Mouse (Mus musculus) bone marrow macrophage, adult 2 months (primary cell): ENCODE measurements at regions not wholly inside any gene's neighbourhood (a gene's known extent, or its start where the extent isn't known, plus 50 kb on each side); places are given as distances from the start of the nearest gene placed in this dataset.

Source experiments
- H3K27ac ChIP-seq: 2 replicates; pipeline ENCODE4 v1.5.1; 2012; ENCODE audit warnings: low read depth, low read length; ENCODE audit not compliant: insufficient read depth
- H3K4me1 ChIP-seq: 2 replicates; pipeline ENCODE4 v1.6.1; 2012; ENCODE audit warnings: low read length; ENCODE audit not compliant: control insufficient read depth, insufficient read depth
- H3K4me3 ChIP-seq: 2 replicates; pipeline ENCODE4 v1.5.1; 2012; ENCODE audit warnings: mild to moderate bottlenecking, low read length, moderate library complexity; ENCODE audit not compliant: insufficient read depth
- CTCF ChIP-seq: IDR thresholded peaks from 2 replicates; pipeline ENCODE4 v1.5.1; 2012; ENCODE audit warnings: low read depth, mild to moderate bottlenecking, low read length, moderate library complexity
- POLR2A ChIP-seq: IDR thresholded peaks from 2 replicates; pipeline ENCODE4 v1.6.1; 2012; ENCODE audit warnings: mild to moderate bottlenecking, low read depth, low read length, borderline replicate concordance

DNA sequence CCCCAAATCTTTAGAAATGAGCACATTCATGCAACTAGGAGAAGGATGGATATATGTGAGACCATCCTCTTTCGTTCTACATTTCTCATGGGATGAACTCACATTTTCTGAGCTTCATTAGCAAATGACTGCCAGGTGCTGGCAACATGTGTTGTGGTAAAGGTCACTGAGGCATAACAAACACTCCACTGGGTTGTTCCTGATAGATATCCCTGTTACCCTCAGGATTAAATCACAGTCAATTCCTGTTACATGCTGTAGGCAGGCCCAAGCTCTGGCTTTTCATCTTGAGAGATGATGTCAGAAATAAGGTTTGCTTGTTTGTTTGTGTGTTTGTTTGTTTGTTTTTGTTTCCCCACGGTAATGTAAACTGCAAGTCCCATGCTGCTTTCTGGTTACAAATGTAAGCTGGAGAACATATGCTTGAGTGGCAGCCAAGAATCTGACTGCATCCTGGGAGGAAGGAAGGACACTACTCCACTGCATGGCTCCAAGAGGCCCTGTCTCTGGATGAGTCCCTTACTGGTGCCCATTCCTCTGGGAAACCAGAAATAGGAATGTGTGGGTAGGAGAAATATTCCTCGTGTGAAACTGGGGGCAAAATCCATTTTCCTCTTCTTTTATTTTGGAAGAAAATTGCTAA lies 176.4 kb downstream of the Cth start:
- Histone ChIP-seq H3K4me1 (peaks cover 46% of the 10 kb centered on the region), H3K4me3 (no peak overlapping the region)
- no peak for TF ChIP-seq POLR2A
- no peak for TF ChIP-seq CTCF

DNA sequence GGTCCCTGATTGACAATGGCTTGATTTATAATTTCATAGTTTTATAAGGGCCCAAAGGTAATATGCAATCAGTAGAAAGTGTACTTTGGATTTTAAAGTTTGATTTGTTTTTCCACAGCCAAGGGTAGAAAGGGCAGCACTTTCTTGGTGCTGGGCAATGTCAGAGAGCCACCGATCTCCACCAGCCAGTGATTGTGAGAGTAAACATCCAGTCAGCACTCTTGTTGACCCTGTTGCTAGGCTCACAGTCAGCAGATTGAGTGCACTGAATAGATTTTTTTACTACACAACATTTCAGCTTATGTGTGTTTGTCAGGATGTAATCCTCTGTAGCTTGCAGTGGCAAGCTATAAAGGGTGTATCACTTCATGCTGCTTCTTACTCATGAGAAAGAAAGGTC lies 176.3 kb downstream of the Ptger3 start:
- H3K27ac ChIP-seq = no peak overlapping the region
- no peak overlapping the region for H3K4me3 ChIP-seq
- H3K4me1 ChIP-seq = peaks cover 22% of the 10 kb centered on the region
- TF ChIP-seq CTCF (no peak), POLR2A (no peak)

More for the DNA sequence above, 176.4 kb downstream of the Cth start:
- H3K27ac ChIP-seq = no peak overlapping the region

DNA sequence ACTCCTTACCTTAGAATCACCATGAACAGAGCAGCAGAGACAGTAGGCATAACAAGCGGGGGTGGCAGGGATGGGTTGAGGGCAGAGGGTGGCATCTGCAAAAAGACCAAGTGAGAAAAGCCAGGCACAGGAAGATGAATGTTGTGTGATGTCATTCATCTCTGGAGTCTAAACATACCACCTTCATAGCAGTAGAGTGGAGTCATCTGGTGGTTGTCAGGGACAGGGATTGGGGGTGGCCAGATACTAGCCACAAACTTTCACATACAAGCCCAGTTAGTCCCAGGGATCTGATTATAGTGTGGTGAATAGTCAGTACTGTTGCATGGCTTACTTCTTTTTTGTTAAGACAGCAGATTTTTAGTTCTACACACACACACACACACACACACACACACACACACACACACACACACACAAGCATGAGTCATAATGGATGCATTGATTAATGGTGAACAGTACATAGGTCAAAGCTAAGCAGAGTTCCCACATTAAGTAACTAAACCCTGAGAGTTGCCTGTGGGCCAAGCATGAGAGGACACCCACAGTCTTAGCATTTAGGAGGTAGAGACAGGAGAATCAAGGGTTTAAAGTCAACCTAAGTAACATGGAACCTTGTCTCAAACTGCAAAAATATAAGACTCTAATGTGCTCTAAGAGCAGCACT lies 173.1 kb downstream of the Ptger3 start:
- no peak for TF ChIP-seq CTCF
- TF ChIP-seq POLR2A = no peak

DNA sequence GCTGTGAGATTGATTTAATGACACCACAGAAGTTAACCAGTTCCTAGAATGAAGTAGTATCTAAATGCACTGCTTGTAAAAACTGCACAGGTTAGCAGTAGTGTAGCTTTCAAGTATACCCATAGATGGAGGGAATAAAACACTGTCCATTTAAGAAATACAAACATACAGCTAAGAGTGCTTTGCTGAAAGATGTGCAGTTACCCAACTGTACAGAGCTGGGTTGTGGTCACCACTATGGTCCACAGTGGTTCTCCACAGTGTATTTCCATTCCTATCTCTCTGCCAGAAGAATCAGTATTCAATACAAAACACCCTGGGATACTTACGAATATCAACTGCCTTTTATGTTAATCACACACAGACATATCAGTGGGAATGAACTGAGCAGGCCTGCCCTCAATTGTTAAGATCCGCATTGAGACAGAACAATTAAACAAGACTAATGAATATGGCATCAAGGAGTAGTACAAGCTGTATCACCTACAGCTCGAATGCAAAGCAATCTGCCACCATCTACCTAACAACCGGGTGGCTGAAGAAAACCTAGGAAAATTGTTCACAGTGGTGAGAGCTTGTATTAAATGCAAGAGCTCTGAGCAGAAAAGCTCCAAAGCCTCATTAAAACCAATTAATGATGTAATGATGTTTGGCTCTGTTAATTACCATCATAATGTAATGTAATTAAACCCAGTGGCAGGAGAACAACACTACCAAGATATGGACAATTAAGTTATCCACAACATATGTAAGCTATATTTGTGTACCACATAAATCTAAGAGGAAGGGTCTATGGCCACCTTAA lies 165.6 kb downstream of the Ptger3 start:
- H3K4me3 ChIP-seq = no peak overlapping the region

More for the DNA sequence above, 173.1 kb downstream of the Ptger3 start:
- H3K4me3 ChIP-seq = no peak overlapping the region
- no peak overlapping the region for H3K27ac ChIP-seq
- H3K4me1 ChIP-seq = peaks cover 11% of the 10 kb centered on the region

DNA sequence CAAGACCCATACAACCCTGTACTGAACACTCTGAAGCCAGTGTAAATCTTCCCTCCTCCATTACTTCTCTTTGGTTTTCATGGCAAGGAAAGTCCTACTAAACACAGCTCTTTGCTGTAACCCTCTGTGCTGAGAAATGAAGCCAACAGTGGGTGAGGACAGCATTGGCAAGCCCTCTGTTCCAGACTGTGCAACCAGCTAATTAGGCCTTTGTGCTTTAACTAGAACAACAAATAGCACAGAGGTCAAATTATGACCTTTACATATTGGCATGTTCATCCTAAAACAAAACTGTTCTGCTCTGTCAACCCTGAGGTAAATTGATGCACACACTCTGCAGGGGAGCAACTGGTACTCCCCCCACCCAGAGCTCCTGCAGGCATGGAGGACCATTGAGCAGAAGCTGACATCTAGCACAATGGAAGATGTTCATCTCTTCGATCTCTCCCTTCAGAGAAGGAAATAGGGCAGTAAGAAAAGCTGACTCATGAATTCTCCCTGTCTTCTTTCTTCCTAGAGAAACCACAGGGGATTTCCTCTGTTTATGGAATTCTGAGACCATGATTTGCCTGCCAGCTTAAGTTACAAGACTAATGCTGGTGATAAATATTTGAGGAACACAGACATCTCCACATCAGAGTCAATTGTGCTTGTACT lies 163.1 kb downstream of the Ptger3 start:
- peaks cover 29% of the 10 kb centered on the region for H3K4me1 ChIP-seq
- H3K4me3 ChIP-seq = no peak overlapping the region
- peak overlapping the region; percentile 47 for H3K27ac ChIP-seq
- no peak for TF ChIP-seq POLR2A
- no peak for TF ChIP-seq CTCF

More for the DNA sequence above, 165.6 kb downstream of the Ptger3 start:
- H3K4me1 ChIP-seq = peaks cover 25% of the 10 kb centered on the region
- H3K27ac ChIP-seq = no peak overlapping the region
- TF ChIP-seq CTCF (no peak), POLR2A (no peak)

DNA sequence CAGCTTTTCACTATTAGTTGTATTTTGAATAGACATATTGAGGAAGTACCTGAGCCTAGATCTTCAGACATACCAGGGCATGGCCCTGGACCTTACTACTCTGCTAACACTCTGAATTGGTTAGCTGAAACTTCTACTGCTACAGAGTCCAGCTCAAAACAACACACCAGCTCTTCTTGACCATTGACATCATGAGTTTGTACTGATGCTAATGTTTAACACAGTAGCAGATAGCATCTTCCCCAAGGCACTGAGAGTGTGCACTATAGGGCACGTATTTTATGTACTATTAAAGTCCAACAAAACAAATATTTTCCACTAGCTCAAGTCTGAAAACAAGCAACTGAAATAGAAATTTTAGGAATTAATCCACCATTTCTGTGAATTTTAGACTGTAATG lies 157.8 kb downstream of the Ptger3 start:
- no peak overlapping the region for H3K27ac ChIP-seq
- TF ChIP-seq POLR2A (no peak), CTCF (no peak)

DNA sequence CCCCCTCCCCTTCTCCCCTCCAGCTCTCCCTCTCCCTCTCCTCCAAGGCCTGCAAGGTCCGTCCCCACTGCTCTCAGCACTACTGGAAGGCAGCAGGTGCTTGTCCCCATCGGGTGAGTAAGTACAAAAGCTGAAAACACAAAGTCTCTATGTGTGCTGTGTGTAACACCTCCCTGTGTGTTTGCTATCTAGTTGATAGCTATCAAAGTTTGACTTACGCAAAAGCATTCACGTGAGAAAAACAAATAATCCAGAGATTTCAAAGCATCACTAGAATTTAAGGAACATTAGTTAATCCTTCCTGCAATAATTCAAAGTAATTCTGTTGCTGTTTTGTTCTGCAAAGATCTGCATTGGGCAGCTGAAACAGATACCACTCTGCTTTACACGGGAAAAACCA lies 156.5 kb downstream of the Ptger3 start:
- Histone ChIP-seq H3K27ac (no peak overlapping the region), H3K4me3 (no peak overlapping the region)
- no peak for TF ChIP-seq POLR2A
- TF ChIP-seq CTCF = no peak

More for the DNA sequence above, 157.8 kb downstream of the Ptger3 start:
- Histone ChIP-seq H3K4me3 (no peak overlapping the region), H3K4me1 (peaks cover 22% of the 10 kb centered on the region)

DNA sequence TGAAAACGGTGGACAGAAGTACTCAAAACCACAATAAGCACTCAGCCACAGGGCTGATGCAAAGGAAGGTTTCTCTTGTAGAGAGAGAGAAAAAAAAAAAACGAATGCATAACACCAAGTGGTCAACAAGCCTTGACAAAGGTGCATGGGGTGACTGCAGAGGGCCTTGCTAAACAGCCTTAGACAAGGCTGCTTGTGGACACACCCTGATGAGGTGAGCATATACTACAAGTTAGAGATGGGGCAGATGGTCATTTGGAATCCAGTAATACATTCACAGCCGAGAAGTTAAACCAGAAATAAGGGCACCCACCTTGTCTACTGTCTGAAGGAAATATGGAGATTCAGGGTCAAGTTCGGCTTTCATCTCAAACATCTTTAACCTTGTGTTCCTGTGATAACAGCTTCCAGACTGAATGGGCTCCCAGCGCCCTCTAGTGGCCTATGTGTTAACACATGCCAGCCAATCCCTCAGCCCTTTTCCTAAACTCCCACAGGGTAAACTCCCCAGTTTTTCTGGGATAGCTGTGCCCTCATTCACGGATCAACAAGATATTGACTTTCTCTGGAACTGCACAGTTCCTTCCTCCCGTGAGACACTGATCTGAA lies 150.7 kb downstream of the Ptger3 start:
- Histone ChIP-seq H3K4me3 (no peak overlapping the region), H3K27ac (no peak overlapping the region), H3K4me1 (peaks cover 5% of the 10 kb centered on the region)
- TF ChIP-seq POLR2A = no peak
- TF ChIP-seq CTCF = peak; percentile 69

More for the DNA sequence above, 156.5 kb downstream of the Ptger3 start:
- H3K4me1 ChIP-seq = peaks cover 14% of the 10 kb centered on the region

DNA sequence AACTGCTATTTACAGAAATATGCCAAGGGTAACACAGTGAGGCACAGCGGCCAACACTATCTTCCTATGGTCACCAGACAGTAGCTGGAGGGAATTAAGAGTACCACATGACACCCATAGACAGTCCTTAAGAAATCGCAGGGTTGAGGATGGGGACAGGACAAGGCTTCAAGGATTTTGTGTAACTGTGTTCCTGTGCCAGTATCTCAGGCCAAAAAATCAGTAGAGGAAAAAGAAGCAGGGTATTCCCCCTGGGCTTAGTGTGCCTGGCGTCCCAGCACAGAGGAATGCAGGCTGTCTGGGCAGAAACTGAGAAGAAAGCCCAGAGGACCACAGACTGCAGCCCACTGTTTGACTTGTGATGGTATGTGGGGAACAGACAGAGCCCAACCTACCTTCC lies 147.3 kb downstream of the Ptger3 start:
- Histone ChIP-seq H3K27ac (no peak overlapping the region), H3K4me3 (no peak overlapping the region), H3K4me1 (peaks cover 3% of the 10 kb centered on the region; the same call in 1 of the 2 replicates)
- TF ChIP-seq POLR2A = no peak
